Mouse (Mus musculus): ENCODE results near the gene Steap3. TPM values are rescaled to one million over a fixed set of nuclear protein-coding genes. Genes with fewer than 3 reads are reported as not detected.

Steap3 gene
- polyA plus RNA-seq, 1 experiment from 2014 or later, result 3.9 TPM

DNA sequence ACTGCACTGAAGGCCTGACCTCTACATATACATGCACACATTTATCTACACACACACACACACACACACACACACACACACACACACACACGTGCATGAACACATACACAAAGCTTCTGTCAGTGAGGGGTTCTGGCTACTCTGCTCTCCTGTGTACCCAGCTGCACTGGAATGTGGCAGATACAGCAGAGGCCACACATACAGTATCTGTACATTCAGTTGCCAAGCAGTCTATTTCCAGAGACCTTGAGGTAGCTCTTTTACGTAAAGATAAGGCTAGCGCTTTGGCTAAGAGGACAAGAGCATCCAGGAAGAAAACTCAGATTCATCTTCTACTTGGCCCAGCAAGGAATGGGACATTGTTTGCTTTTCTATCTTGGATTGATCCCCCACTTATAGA is 4.9 kb downstream of the Steap3 start:
- peaks cover 12% of the 10 kb centered on the region for H3K4me1 ChIP-seq
- no peaks in the 10 kb centered on the region for H3K9me3 ChIP-seq (replicated peaks)
- H3K27me3 ChIP-seq (replicated peaks), result peaks cover 15% of the 10 kb centered on the region
- ATAC-seq (ENCODE audit: low FRiP score), result no peak
- no peak overlapping the region for H3K9ac ChIP-seq (replicated peaks)
- no peak overlapping the region for H3K4me2 ChIP-seq
- H3K27ac ChIP-seq (replicated peaks), result no peak overlapping the region
- H3K4me3 ChIP-seq (replicated peaks), result no peak overlapping the region
- WGBS, result 93% methylated on average over 3 of the region's 3 CpGs
- no peaks in the 10 kb centered on the region for H3K36me3 ChIP-seq

DNA sequence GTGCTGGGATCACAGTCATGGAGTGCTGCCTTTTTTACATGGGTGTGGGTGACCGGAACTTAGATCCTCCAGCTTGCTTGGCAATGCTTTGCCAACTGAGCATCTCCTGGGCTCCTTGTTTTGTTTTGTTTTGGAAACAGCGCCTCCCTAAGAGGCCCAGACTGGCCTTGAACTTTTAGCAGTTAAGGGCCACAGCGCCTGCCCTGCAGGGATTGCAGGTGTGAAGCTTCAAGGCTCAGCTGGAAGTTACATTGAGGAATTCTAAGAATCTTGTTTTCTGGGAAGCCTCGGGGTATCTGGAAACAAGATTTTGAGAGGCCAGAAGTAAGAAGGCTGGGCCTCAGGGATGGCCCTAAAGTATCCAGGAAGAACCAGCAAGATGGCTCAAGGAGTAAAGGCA is 6.0 kb downstream of the Steap3 start:
- H3K4me1 ChIP-seq, result peaks cover 12% of the 10 kb centered on the region
- WGBS, result 60% methylated on average over 4 of the region's 4 CpGs
- no peak overlapping the region for H3K27ac ChIP-seq (replicated peaks)
- no peak for ATAC-seq (ENCODE audit: low FRiP score)
- peaks cover 15% of the 10 kb centered on the region for H3K27me3 ChIP-seq (replicated peaks)
- no peaks in the 10 kb centered on the region for H3K9me3 ChIP-seq (replicated peaks)
- H3K9ac ChIP-seq (replicated peaks), result no peak overlapping the region
- H3K4me2 ChIP-seq, result no peak overlapping the region
- H3K36me3 ChIP-seq, result no peaks in the 10 kb centered on the region
- no peak overlapping the region for H3K4me3 ChIP-seq (replicated peaks)

DNA sequence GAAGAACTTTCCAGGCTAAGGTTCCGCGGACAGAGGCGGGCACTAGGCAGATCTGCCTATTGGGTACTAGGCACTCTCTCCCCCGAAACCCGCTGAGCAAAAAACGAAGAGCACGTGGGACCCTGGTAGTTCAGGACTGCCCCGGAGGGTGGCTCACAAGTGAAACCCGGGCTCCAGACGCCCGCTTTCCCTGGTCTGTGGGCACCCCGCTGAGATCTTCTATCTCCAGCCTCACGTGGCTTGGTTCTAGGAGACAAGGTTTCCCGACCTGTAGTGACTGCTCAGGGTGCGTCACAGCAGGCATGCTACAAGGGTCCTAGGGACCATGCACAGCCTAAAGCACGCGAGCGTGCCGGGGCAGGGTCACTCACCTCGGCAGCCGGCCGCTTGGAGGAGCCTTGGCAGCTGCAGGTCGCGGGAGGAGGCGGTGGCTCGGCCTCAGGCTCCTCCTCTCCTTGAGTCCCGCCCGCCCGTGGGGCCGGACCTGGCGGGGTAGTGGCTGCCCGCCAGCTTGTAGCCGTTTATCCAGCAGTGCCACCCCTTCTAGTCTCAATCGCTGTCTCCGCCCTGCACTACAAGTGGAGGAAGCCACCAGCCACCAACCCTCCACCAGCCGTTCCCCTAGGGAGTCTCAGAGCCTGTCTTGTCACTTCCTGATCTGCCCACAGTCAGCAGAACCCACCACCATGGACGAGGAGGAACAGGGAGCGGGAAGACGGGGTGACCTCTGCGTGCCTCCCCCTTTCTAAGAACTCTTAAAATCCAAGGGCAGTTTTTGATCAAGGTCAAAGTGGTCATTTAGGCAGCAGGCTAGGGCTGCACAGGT is 7.4 kb downstream of the Steap3 start:
- H3K36me3 ChIP-seq, result no peaks in the 10 kb centered on the region
- H3K4me1 ChIP-seq, result peaks cover 12% of the 10 kb centered on the region
- no peaks in the 10 kb centered on the region for H3K9me3 ChIP-seq (replicated peaks)
- H3K27me3 ChIP-seq (replicated peaks), result peaks cover 15% of the 10 kb centered on the region
- WGBS, result 2% methylated on average over 40 of the region's 40 CpGs
- peak overlapping the region; percentile 48 for H3K4me3 ChIP-seq (replicated peaks)
- H3K9ac ChIP-seq (replicated peaks), result peak overlapping the region; percentile 50
- no peak overlapping the region for H3K27ac ChIP-seq (replicated peaks)
- H3K4me2 ChIP-seq, result peak overlapping the region; percentile 94
- peak; percentile 74 for ATAC-seq (ENCODE audit: low FRiP score)

DNA sequence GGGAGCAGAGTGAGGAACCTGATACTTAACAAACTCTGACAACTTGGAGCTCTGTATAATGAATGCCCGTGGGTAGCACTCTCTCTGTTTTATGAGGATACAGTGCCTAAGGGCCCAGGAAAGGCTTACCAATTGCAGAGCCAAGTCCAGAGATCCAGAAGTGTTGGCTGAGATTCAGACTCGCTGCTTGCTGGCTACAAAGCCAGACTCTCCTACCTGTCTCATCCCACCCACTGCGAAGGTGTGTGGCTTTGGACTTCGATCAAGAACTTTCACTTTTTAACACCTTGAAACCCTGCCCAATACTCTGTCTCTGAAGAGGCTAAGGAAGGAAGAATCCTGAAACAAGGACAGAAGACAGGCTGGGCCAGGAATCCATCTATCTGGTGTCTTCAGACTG is 9.3 kb downstream of the Steap3 start:
- Histone ChIP-seq H3K9ac (replicated peaks) (no peak overlapping the region), H3K9me3 (replicated peaks) (no peaks in the 10 kb centered on the region), H3K4me1 (peaks cover 23% of the 10 kb centered on the region), H3K4me3 (replicated peaks) (no peak overlapping the region), H3K36me3 (no peaks in the 10 kb centered on the region), H3K27me3 (replicated peaks) (peaks cover 15% of the 10 kb centered on the region), H3K27ac (replicated peaks) (no peak overlapping the region), H3K4me2 (no peak overlapping the region)
- WGBS, result 90% methylated on average over 4 of the region's 4 CpGs
- ATAC-seq (ENCODE audit: low FRiP score), result no peak

DNA sequence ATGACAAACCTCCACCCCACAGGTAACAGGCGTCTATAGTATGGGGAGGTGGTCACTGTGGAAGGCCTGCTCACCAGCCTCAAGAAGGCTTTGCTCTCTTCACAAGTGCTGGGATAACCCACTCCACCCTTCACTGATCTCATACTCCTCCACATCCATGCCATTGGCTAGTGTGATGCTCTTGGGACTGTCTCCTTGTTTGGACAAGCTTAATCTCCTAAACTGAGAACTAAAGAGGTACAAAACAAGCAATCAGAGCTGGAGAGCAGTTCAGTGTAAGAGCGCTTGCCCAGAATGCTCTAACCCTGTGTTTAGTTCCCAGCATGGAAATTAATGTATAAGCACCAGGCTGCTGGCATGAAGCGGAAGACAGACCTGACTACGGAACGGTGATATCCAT is 11.3 kb downstream of the Steap3 start:
- Histone ChIP-seq H3K36me3 (no peaks in the 10 kb centered on the region), H3K4me1 (peaks cover 23% of the 10 kb centered on the region), H3K9me3 (replicated peaks) (no peaks in the 10 kb centered on the region), H3K9ac (replicated peaks) (no peak overlapping the region), H3K27ac (replicated peaks) (no peak overlapping the region), H3K27me3 (replicated peaks) (peaks cover 10% of the 10 kb centered on the region), H3K4me2 (no peak overlapping the region), H3K4me3 (replicated peaks) (no peak overlapping the region)
- ATAC-seq (ENCODE audit: low FRiP score), result no peak
- WGBS, result 95% methylated on average over 5 of the region's 5 CpGs

DNA sequence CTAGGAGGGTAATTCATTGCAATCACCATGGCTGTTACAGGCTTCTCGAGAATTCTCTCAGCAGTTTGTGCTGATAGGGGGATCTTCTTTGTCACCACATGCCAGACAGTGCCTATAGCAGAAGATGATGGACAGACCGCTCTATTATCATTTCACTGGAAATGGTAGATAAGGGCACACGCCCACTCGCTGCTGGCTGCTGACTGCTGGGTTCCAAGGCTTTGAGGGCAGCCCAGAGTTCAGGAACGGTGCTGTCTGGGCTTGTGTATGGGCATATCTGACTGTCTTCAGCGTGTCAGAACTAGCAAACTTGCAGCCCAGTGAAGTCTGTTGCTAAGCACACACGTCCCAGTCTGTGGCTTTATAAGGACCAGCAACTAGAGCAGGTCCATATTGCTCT is 13.3 kb downstream of the Steap3 start:
- H3K9me3 ChIP-seq (replicated peaks), result no peaks in the 10 kb centered on the region
- H3K4me1 ChIP-seq, result peaks cover 11% of the 10 kb centered on the region
- WGBS, result 84% methylated on average over 7 of the region's 7 CpGs
- no peaks in the 10 kb centered on the region for H3K36me3 ChIP-seq
- no peak overlapping the region for H3K4me3 ChIP-seq (replicated peaks)
- no peak overlapping the region for H3K9ac ChIP-seq (replicated peaks)
- H3K27me3 ChIP-seq (replicated peaks), result peaks cover 6% of the 10 kb centered on the region; the same call in 1 of the 2 replicates
- no peak for ATAC-seq (ENCODE audit: low FRiP score)
- no peak overlapping the region for H3K27ac ChIP-seq (replicated peaks)
- no peak overlapping the region for H3K4me2 ChIP-seq

DNA sequence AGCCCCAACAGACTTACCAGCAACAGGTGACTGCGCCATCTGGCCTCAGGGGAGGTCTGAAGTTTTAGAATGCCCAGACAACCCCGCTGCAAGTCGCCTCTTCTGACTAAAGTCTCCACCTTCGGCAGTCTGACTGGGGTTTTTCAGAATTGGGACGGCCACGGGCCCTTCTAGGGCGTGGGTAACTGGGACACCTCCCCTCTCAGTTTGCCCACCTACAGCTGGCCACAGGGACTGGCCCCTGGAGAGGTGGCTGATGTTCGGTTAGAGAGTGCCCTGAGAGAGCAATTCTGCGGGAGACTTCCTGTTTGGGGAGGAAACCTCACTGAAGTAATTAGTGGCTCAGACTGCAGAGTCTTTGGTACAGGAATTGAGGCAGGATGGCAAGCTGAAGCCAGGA is 13.8 kb downstream of the Steap3 start:
- no peaks in the 10 kb centered on the region for H3K36me3 ChIP-seq
- WGBS, result 53% methylated on average over 9 of the region's 9 CpGs
- H3K27ac ChIP-seq (replicated peaks), result no peak overlapping the region
- H3K4me1 ChIP-seq, result peaks cover 11% of the 10 kb centered on the region; the same call in 1 of the 2 replicates
- H3K4me2 ChIP-seq, result no peak overlapping the region
- peaks cover 1% of the 10 kb centered on the region; the same call in 1 of the 2 replicates for H3K27me3 ChIP-seq (replicated peaks)
- no peak overlapping the region for H3K9ac ChIP-seq (replicated peaks)
- no peak overlapping the region for H3K4me3 ChIP-seq (replicated peaks)
- ATAC-seq (ENCODE audit: low FRiP score), result no peak
- H3K9me3 ChIP-seq (replicated peaks), result no peaks in the 10 kb centered on the region

DNA sequence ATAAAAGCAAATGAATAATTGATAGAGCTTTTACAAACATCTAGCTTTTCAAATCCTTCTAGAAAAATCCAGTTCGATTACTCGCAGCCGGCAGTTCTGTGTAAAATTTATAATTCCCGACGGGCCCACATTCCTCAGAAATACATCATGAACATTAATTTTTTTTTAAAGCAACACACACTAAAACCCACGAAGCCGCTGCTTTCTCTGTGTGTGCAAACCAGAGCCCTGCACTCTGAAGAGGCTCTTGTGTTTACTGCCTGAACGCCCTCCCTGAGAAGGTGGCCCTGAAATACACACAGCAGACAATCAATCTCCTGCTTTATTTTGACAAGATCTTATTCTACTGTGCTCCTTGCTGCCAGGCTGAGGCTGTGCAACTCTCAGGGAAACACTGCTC is 14.3 kb downstream of the Steap3 start:
- ATAC-seq (ENCODE audit: low FRiP score), result peak; percentile 50; the same call in 1 of the 2 replicates
- WGBS, result 62% methylated on average over 8 of the region's 8 CpGs
- no peak overlapping the region for H3K9ac ChIP-seq (replicated peaks)
- H3K27me3 ChIP-seq (replicated peaks), result no peaks in the 10 kb centered on the region
- no peaks in the 10 kb centered on the region for H3K9me3 ChIP-seq (replicated peaks)
- no peak overlapping the region for H3K4me2 ChIP-seq
- no peaks in the 10 kb centered on the region for H3K36me3 ChIP-seq
- H3K4me1 ChIP-seq, result peaks cover 11% of the 10 kb centered on the region; the same call in 1 of the 2 replicates
- no peak overlapping the region for H3K4me3 ChIP-seq (replicated peaks)
- no peak overlapping the region for H3K27ac ChIP-seq (replicated peaks)

DNA sequence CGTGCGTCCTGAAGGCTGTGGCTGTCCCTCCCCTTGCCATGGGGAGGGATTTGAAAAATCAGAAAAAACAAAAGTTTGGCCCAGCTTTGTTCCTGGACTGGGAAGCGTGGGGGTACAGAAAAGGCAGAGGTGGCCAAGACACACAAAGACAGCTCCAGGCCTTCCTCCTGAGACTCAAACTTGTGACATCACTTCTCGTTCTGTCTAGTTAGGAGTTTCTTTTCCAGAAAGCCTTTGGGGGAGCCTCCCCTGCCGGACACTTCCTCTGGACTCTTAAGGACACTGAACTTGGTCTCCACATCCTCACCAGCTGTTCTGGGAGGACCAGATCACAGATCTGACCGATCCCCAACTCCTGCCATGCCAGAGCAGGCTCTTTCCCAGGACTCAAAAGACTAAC is 18.8 kb downstream of the Steap3 start:
- no peak for ATAC-seq (ENCODE audit: low FRiP score)

DNA sequence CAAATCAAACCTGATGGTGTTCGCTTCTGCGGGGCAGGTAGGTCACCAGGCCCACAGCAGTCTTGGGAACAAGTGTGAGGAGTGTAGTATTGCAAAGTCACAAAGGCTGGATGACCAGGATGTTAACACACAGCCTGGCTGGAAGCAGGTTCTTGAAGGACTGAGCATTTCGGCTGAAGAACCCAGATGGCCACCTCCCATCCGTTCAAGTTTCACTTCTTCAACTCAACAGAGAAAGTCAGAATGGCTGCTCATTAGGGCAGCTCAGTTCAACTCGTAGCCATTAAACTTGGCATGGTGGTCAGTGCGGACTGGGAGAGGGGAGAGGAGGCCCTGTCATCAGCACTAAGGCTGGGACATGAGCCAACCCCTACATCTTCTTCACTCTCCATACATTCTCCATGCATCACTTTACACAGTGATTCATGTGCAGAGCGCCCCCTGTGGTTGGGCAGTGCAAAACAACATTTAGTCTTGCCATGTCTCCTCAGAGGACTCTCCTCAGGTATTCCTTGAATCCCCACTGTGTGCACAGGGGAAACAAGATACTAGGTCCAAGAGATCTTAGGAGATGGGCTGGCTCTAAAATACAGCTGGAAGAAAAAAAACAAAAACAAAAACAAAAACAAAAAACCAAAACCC is 19.9 kb downstream of the Steap3 start:
- Histone ChIP-seq H3K36me3 (no peaks in the 10 kb centered on the region), H3K4me3 (replicated peaks) (no peak overlapping the region), H3K9ac (replicated peaks) (no peak overlapping the region), H3K27ac (replicated peaks) (no peak overlapping the region), H3K4me1 (no peaks in the 10 kb centered on the region), H3K4me2 (no peak overlapping the region), H3K27me3 (replicated peaks) (no peaks in the 10 kb centered on the region), H3K9me3 (replicated peaks) (no peaks in the 10 kb centered on the region)
- ATAC-seq (ENCODE audit: low FRiP score), result no peak
- 92% methylated on average over 7 of the region's 7 CpGs for WGBS

More for the DNA sequence above, 18.8 kb downstream of the Steap3 start:
- Histone ChIP-seq H3K36me3 (no peaks in the 10 kb centered on the region), H3K4me3 (replicated peaks) (no peak overlapping the region), H3K4me2 (no peak overlapping the region), H3K4me1 (peaks cover 6% of the 10 kb centered on the region; the same call in 1 of the 2 replicates), H3K27me3 (replicated peaks) (no peaks in the 10 kb centered on the region), H3K9me3 (replicated peaks) (no peaks in the 10 kb centered on the region), H3K9ac (replicated peaks) (no peak overlapping the region), H3K27ac (replicated peaks) (no peak overlapping the region)
- WGBS, result 84% methylated on average over 6 of the region's 6 CpGs

DNA sequence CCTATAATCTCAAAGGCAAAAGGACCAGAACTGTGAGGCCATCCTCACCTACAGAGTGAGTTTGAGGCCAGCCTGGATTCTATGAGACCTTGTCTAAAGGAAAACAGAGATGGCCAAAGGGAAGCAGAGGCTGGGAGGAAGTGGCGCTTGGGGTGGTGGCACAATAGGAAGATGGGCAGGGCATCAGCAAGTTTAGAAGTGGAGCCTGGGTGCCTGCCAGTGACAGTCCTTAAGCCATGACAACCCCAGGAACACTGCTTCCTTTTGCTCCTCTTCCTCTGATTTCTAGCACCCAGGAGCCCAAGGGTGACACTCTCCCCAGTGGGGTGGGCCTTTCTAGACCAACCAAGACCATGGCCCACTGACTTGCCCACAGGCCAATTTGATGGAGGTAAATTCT is 21.3 kb downstream of the Steap3 start:
- H3K4me1 ChIP-seq, result no peaks in the 10 kb centered on the region
- H3K9ac ChIP-seq (replicated peaks), result no peak overlapping the region
- no peak for ATAC-seq (ENCODE audit: low FRiP score)
- no peaks in the 10 kb centered on the region for H3K36me3 ChIP-seq
- no peak overlapping the region for H3K4me2 ChIP-seq
- no peak overlapping the region for H3K27ac ChIP-seq (replicated peaks)
- no peaks in the 10 kb centered on the region for H3K27me3 ChIP-seq (replicated peaks)
- no peaks in the 10 kb centered on the region for H3K9me3 ChIP-seq (replicated peaks)
- H3K4me3 ChIP-seq (replicated peaks), result no peak overlapping the region
- WGBS, result 100% methylated on average over 1 of the region's 1 CpGs

DNA sequence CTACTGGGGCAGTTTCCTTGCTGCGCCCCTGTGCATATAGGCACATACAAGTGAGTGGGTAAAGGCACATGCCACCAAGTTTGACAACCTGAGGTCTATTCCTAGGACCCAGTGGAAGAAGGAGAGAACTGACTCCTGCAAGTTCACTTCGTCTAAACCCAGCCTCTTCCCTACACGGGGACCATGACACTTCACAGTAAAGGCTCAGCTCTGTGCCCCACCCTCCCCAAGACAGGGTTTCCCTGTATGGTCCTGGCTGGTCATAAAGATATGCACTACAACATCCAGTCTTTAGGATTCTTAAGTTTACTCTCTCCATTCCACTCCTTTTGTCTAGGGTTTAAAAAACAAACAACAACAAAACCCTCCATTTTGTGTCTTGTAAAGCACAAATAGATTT is 21.9 kb downstream of the Steap3 start:
- H3K27ac ChIP-seq (replicated peaks), result no peak overlapping the region
- H3K4me1 ChIP-seq, result no peaks in the 10 kb centered on the region
- no peaks in the 10 kb centered on the region for H3K9me3 ChIP-seq (replicated peaks)
- no peaks in the 10 kb centered on the region for H3K27me3 ChIP-seq (replicated peaks)
- H3K4me2 ChIP-seq, result no peak overlapping the region
- no peak overlapping the region for H3K4me3 ChIP-seq (replicated peaks)
- ATAC-seq (ENCODE audit: low FRiP score), result no peak
- WGBS, result 83% methylated on average over 3 of the region's 3 CpGs
- no peak overlapping the region for H3K9ac ChIP-seq (replicated peaks)
- H3K36me3 ChIP-seq, result no peaks in the 10 kb centered on the region

Data from neural tube, embryonic 15.5 days (tissue).